Mouse (Mus musculus) CH12.LX (cell line): Measurements from ENCODE around the gene Proca1. TPM values are rescaled to one million over a fixed set of nuclear protein-coding genes. Genes with fewer than 3 reads are reported as not detected.

Source experiments
- DNase-seq: peaks from one replicate; pipeline ENCODE4 v3.0.0-alpha.2; 2013; ENCODE audit errors: extremely low read depth
- H3K27ac ChIP-seq: 2 replicates; pipeline ENCODE4 v1.5.1; 2012; ENCODE audit warnings: low read depth, mild to moderate bottlenecking, control low read depth, moderate library complexity; ENCODE audit not compliant: insufficient read depth
- H3K27me3 ChIP-seq: replicated peaks from 2 replicates; pipeline ENCODE3; 2012; ENCODE audit warnings: inconsistent platforms
- H3K36me3 ChIP-seq, 2 experiments: replicated peaks in 1 of 2; 2 replicates each; pipeline versions ENCODE3 to v1.6.1; 2012; ENCODE audit warnings: inconsistent platforms in 1 of 2, low read length in 1 of 2, mild to moderate bottlenecking in 1 of 2, mixed read lengths in 1 of 2, moderate library complexity in 1 of 2; ENCODE audit not compliant: control insufficient read depth in 1 of 2, insufficient read depth in 1 of 2
- H3K4me1 ChIP-seq, 2 experiments: 2 replicates each; pipeline ENCODE4 v1.6.1; 2012; ENCODE audit warnings: inconsistent platforms in 1 of 2, moderate library complexity in 1 of 2; ENCODE audit not compliant: insufficient read depth in 2 of 2, control insufficient read depth in 1 of 2
- H3K4me2 ChIP-seq: 2 replicates; pipeline ENCODE4 v1.6.1; 2012; ENCODE audit warnings: low read depth, mild to moderate bottlenecking, control low read depth; ENCODE audit not compliant: poor library complexity, insufficient read depth, severe bottlenecking
- H3K4me3 ChIP-seq, 3 experiments: fragments of 150-350 bp in 1 of 3; sonication (generic) in 1 of 3; replicated peaks in 1 of 3; 2 replicates each; pipeline versions ENCODE3 to v1.5.1; 2011 to 2012; ENCODE audit warnings: low read depth in 2 of 3, low read length in 2 of 3, mild to moderate bottlenecking in 2 of 3, moderate library complexity in 2 of 3, control low read depth in 1 of 3, improper control_type of control experiment in 1 of 3, inconsistent platforms in 1 of 3, mixed read lengths in 1 of 3; ENCODE audit not compliant: poor library complexity in 1 of 3
- H3K79me2 ChIP-seq: replicated peaks from 2 replicates; pipeline ENCODE4 v1.6.1; 2012; ENCODE audit warnings: mild to moderate bottlenecking, moderate library complexity; ENCODE audit not compliant: control insufficient read depth, poor library complexity, insufficient read depth, severe bottlenecking; ENCODE audit errors: extremely low read depth
- H3K9ac ChIP-seq: 2 replicates; pipeline ENCODE4 v1.6.1; 2012; ENCODE audit warnings: low read depth, mild to moderate bottlenecking, control low read depth, moderate library complexity; ENCODE audit not compliant: insufficient read depth
- H3K9me3 ChIP-seq: replicated peaks from 2 replicates; pipeline ENCODE3; 2012; ENCODE audit warnings: low read length, inconsistent platforms, mixed read lengths
- BHLHE40 ChIP-seq: IDR thresholded peaks from 2 replicates; pipeline ENCODE4 v1.6.1; 2011; ENCODE audit warnings: mild to moderate bottlenecking, low read depth, low read length, improper control_type of control experiment
- CHD2 ChIP-seq: IDR thresholded peaks from 2 replicates; pipeline ENCODE4 v1.6.1; 2011; ENCODE audit warnings: low read length, improper control_type of control experiment
- E2F4 ChIP-seq: IDR thresholded peaks from 2 replicates; pipeline ENCODE4 v1.6.1; 2011; ENCODE audit warnings: low read depth, low read length, improper control_type of control experiment; ENCODE audit not compliant: insufficient replicate concordance
- ELF1 ChIP-seq: IDR thresholded peaks from 2 replicates; pipeline ENCODE4 v1.6.1; 2014; ENCODE audit warnings: low read depth, mild to moderate bottlenecking, inconsistent platforms, low read length, improper control_type of control experiment
- EP300 ChIP-seq: IDR thresholded peaks from 2 replicates; pipeline ENCODE4 v1.6.1; 2011; ENCODE audit warnings: low read length, improper control_type of control experiment
- ETS1 ChIP-seq: conservative IDR thresholded peaks from 2 replicates; pipeline ENCODE4 v1.6.1; 2012; ENCODE audit warnings: low read depth, mild to moderate bottlenecking, inconsistent platforms, low read length, improper control_type of control experiment, moderate library complexity
- GABPA ChIP-seq: IDR thresholded peaks from 2 replicates; pipeline ENCODE4 v1.6.1; 2012; ENCODE audit warnings: low read depth, low read length, improper control_type of control experiment, inconsistent platforms; ENCODE audit not compliant: insufficient replicate concordance
- HCFC1 ChIP-seq: IDR thresholded peaks from 2 replicates; pipeline ENCODE4 v1.6.1; 2012; ENCODE audit warnings: low read depth, mild to moderate bottlenecking, inconsistent platforms, low read length, improper control_type of control experiment
- JUN ChIP-seq: IDR thresholded peaks from 2 replicates; pipeline ENCODE4 v1.6.1; 2011; ENCODE audit warnings: low read depth, mild to moderate bottlenecking, low read length, improper control_type of control experiment, moderate library complexity; ENCODE audit not compliant: insufficient read depth
- JUND ChIP-seq: conservative IDR thresholded peaks from 2 replicates; pipeline ENCODE4 v1.6.1; 2011; ENCODE audit warnings: low read depth, low read length, improper control_type of control experiment
- MAX ChIP-seq: IDR thresholded peaks from 2 replicates; pipeline ENCODE4 v1.6.1; 2011; ENCODE audit warnings: low read length, improper control_type of control experiment
- MEF2A ChIP-seq: IDR thresholded peaks from 2 replicates; pipeline ENCODE4 v1.6.1; 2014; ENCODE audit warnings: low read depth, mild to moderate bottlenecking, inconsistent platforms, low read length, improper control_type of control experiment, borderline replicate concordance
- MXI1 ChIP-seq: IDR thresholded peaks from 2 replicates; pipeline ENCODE4 v1.6.1; 2011; ENCODE audit warnings: mild to moderate bottlenecking, low read depth, low read length, improper control_type of control experiment
- MYC ChIP-seq: IDR thresholded peaks from 2 replicates; pipeline ENCODE4 v1.6.1; 2011; ENCODE audit warnings: low read depth, mild to moderate bottlenecking, improper control_type of control experiment, low read length
- PAX5 ChIP-seq: IDR thresholded peaks from 2 replicates; pipeline ENCODE4 v1.6.1; 2012; ENCODE audit warnings: low read length, inconsistent platforms, mixed read lengths
- POLR2A ChIP-seq: IDR thresholded peaks from 2 replicates; pipeline ENCODE4 v1.6.1; 2011; ENCODE audit warnings: low read depth, mild to moderate bottlenecking, improper control_type of control experiment, low read length
- POLR2AphosphoS2 ChIP-seq: IDR thresholded peaks from 2 replicates; pipeline ENCODE4 v1.6.1; 2011; ENCODE audit warnings: low read depth, low read length, improper control_type of control experiment
- RAD21 ChIP-seq: IDR thresholded peaks from 2 replicates; pipeline ENCODE4 v1.6.1; 2011; ENCODE audit warnings: low read depth, mild to moderate bottlenecking, low read length, improper control_type of control experiment, moderate library complexity
- TBP ChIP-seq: conservative IDR thresholded peaks from 2 replicates; pipeline ENCODE4 v1.6.1; 2011; ENCODE audit warnings: low read depth, low read length, improper control_type of control experiment
- TCF12 ChIP-seq: IDR thresholded peaks from 2 replicates; pipeline ENCODE4 v1.6.1; 2014; ENCODE audit warnings: low read depth, mild to moderate bottlenecking, inconsistent platforms, low read length, improper control_type of control experiment
- UBTF ChIP-seq: IDR thresholded peaks from 2 replicates; pipeline ENCODE4 v1.6.1; 2012; ENCODE audit warnings: low read depth, mild to moderate bottlenecking, inconsistent platforms, low read length, improper control_type of control experiment, moderate library complexity
- USF1 ChIP-seq: IDR thresholded peaks from 2 replicates; pipeline ENCODE4 v1.6.1; 2014; ENCODE audit warnings: low read depth, mild to moderate bottlenecking, inconsistent platforms, low read length, improper control_type of control experiment
- USF2 ChIP-seq: conservative IDR thresholded peaks from 2 replicates; pipeline ENCODE4 v1.6.1; 2011; ENCODE audit warnings: low read depth, low read length, improper control_type of control experiment
- ZKSCAN1 ChIP-seq: IDR thresholded peaks from 2 replicates; pipeline ENCODE4 v1.6.1; 2012; ENCODE audit warnings: low read depth, inconsistent platforms, low read length, improper control_type of control experiment, borderline replicate concordance
- ZNF384 ChIP-seq: IDR thresholded peaks from 2 replicates; pipeline ENCODE4 v1.6.1; 2012; ENCODE audit warnings: low read depth, low read length, improper control_type of control experiment, inconsistent platforms
- dilution Hi-C: fragments of 300-500 bp; cut with MboI; formaldehyde crosslinking; loops from 2 replicates; pipeline ENCODE4 v1.14.3; 2020; ENCODE audit warnings: low sequenced_read_pairs; ENCODE audit not compliant: extremely low pct_unique_long_range_greater_than_20kb, extremely low pct_ligation_motif_present
- in situ Hi-C: fragments of 300-500 bp; cut with MboI; formaldehyde crosslinking; loops from 3 replicates; pipeline ENCODE4 v1.14.3; 2019; ENCODE audit warnings: low sequenced_read_pairs, low pct_ligation_motif_present, low pct_unique_long_range_greater_than_20kb, mixed read lengths
- polyA plus RNA-seq: library from polyadenylated mRNA; unstranded; fragments of >175 nt; gene quantifications from 2 replicates; pipeline ENCODE4 v1.2.1, GENCODE M21; 2012; ENCODE audit warnings: low read depth; ENCODE audit not compliant: insufficient read length
- total RNA-seq, 2 experiments: library from RNA; depleted of rRNA; stranded (reverse); fragments of 300-350 nt in 1 of 2; fragments of >200 nt in 1 of 2; gene quantifications; 2 replicates each; pipeline ENCODE4 v1.2.3; 2012 to 2014

The Proca1 gene
- total and polyA plus RNA-seq, 3 experiments: 0.40 TPM; not detected in 2

GRCm38 (mm10) chr11:78163681-78164603 is 29.2 kb upstream of the Proca1 start (continued):
- TF ChIP-seq EP300: peak; percentile 44; the same call in 1 of the 2 replicates
- no peak for TF ChIP-seq UBTF
- TF ChIP-seq JUND: no peak
- no peak for TF ChIP-seq USF1
- TF ChIP-seq MEF2A: peak; percentile 78; the same call in 1 of the 2 replicates
- no peak for TF ChIP-seq JUN

- Histone ChIP-seq H3K27me3 (no peaks in the 10 kb centered on the region), H3K36me3 (peaks cover 27 to 43% of the 10 kb centered on the region in 2 experiments), H3K79me2 (peaks cover 33% of the 10 kb centered on the region), H3K9me3 (no peaks in the 10 kb centered on the region), H3K27ac (peak overlapping the region; percentile 91), H3K4me2 (peak overlapping the region; percentile 79), H3K9ac (peak overlapping the region; percentile 96), H3K4me1 (peaks cover 31 to 64% of the 10 kb centered on the region in 2 experiments), H3K4me3 (peak overlapping the region; percentile 73 to 97 (median 96))
- TF ChIP-seq MAX: 0 out of 2 replicates have a peak, but pooled peaks have one; percentile 11
- TF ChIP-seq CHD2: no peak
- no peak for DNase-seq
- in situ Hi-C loops: no loop called here
- dilution Hi-C loops: no loop called here
These were observed 28.6 kb upstream of the Proca1 start for GRCm38 (mm10) chr11:78164604-78164923.

GRCm38 (mm10) chr11:78164924-78165760 is 28.1 kb upstream of the Proca1 start, which contains the start of gene Traf4:
Gene Traf4, minus strand, starts transcription at chr11:78165589.
- Histone ChIP-seq H3K4me3 (peak within 1 kb of the TSS; percentile 73 to 97 (median 96)), H3K9me3 (no peaks in the 10 kb centered on the region), H3K27ac (peak within 1 kb of the TSS; percentile 91), H3K9ac (peak within 1 kb of the TSS; percentile 96), H3K79me2 (peaks cover 33% of the 10 kb centered on the region), H3K4me2 (peak within 1 kb of the TSS; percentile 85), H3K36me3 (peaks cover 21 to 37% of the 10 kb centered on the region in 2 experiments), H3K4me1 (peaks cover 31 to 66% of the 10 kb centered on the region in 2 experiments), H3K27me3 (no peaks in the 10 kb centered on the region)
- dilution Hi-C loops (no loop called here), in situ Hi-C loops (no loop called here)
- peak; percentile 79 for DNase-seq
- TF ChIP-seq GABPA (peak; percentile 90), POLR2A (peak; percentile 82), MXI1 (no peak; the same call in 1 of the 2 replicates), HCFC1 (no peak), BHLHE40 (peak; percentile 52), TBP (0 out of 2 replicates have a peak, but pooled peaks have one; percentile 40), PAX5 (no peak), ELF1 (peak; percentile 31; the same call in 1 of the 2 replicates), EP300 (no peak), USF1 (no peak), ZKSCAN1 (no peak), ETS1 (peak; percentile 38), JUND (no peak), E2F4 (no peak), POLR2AphosphoS2 (peak; percentile 22; the same call in 1 of the 2 replicates), TCF12 (peak; percentile 56; the same call in 1 of the 2 replicates), RAD21 (no peak; the same call in none of the 2 replicates), ZNF384 (no peak), USF2 (no peak), MYC (no peak)
